Mouse (Mus musculus) forebrain, postnatal 0 days (tissue): ENCODE results near the gene Fbxl2. TPM values are rescaled to one million over a fixed set of nuclear protein-coding genes. Genes with fewer than 3 reads are reported as not detected.
"Not testable (repeated sequence)": the region's sequence is repeated elsewhere in the genome, so short reads cannot be mapped to it uniquely, and the experiment has no call there.

Experiments
- ATAC-seq: fragments of 200-750 bp; cut with Nextera tagmentation; 2 replicates; pipeline ENCODE4 v1.8.0; 2017; ENCODE audit warnings: mild to moderate bottlenecking, moderate library complexity
- DNase-seq: peaks from one replicate; pipeline ENCODE4 v3.0.0-alpha.2; 2015
- H3K27ac ChIP-seq: fragments of 300-500 bp; sonication (generic); 2 replicates; pipeline ENCODE4 v1.5.1; 2014; ENCODE audit warnings: low read depth, mild to moderate bottlenecking, antibody characterized with exemption, low read length, moderate library complexity, mixed read lengths
- H3K27me3 ChIP-seq: fragments of 300-500 bp; sonication (generic); 2 replicates; pipeline ENCODE4 v1.6.1; 2014; ENCODE audit warnings: mild to moderate bottlenecking, low read length, mixed read lengths; ENCODE audit not compliant: insufficient read depth
- H3K36me3 ChIP-seq: fragments of 300-500 bp; sonication (generic); 2 replicates; pipeline ENCODE4 v1.6.1; 2014; ENCODE audit warnings: mild to moderate bottlenecking, moderate library complexity; ENCODE audit not compliant: insufficient read depth
- H3K4me1 ChIP-seq: fragments of 300-500 bp; sonication (generic); 2 replicates; pipeline ENCODE4 v1.6.1; 2014; ENCODE audit warnings: antibody characterized with exemption; ENCODE audit not compliant: insufficient read depth
- H3K4me2 ChIP-seq: fragments of 300-500 bp; sonication (generic); 2 replicates; pipeline ENCODE4 v1.6.1; 2014; ENCODE audit warnings: low read depth, mild to moderate bottlenecking, moderate library complexity
- H3K4me3 ChIP-seq: fragments of 300-500 bp; sonication (generic); 2 replicates; pipeline ENCODE4 v1.5.1; 2014; ENCODE audit warnings: low read depth, low read length, mixed read lengths
- H3K9ac ChIP-seq: fragments of 300-500 bp; sonication (generic); 2 replicates; pipeline ENCODE4 v1.6.1; 2014; ENCODE audit warnings: mild to moderate bottlenecking
- H3K9me3 ChIP-seq: fragments of 300-500 bp; sonication (generic); 2 replicates; pipeline ENCODE4 v1.6.1; 2016; ENCODE audit warnings: low read length
- CTCF ChIP-seq: sonication (generic); IDR thresholded peaks from 2 replicates; pipeline ENCODE4 v1.5.1; 2016; ENCODE audit warnings: antibody characterized with exemption, control low read depth, low read depth
- WGBS: fragments of 180-500 bp; shearing (Covaris S2); extraction: QIAGEN DNeasy Blood & Tissue Kit; methylation state at CpG from one replicate; pipeline ENCODE4 v1.1.7; 2014; 5-methylcytosine and 5-hydroxymethylcytosine counted together
- polyA plus RNA-seq: library from polyadenylated mRNA; unstranded; fragments of >200 nt; fragmentation: Nextera tagmentation; extraction: Ambion mirVana; gene quantifications from 2 replicates; pipeline ENCODE4 v1.2.1, GENCODE M21; 2015
- total RNA-seq: library from RNA; depleted of rRNA; stranded (reverse); fragments of >200 nt; gene quantifications from 2 replicates; pipeline ENCODE4 v1.2.3, GENCODE M21; 2014; rRNA removed

The Fbxl2 gene
- total RNA-seq (29.9 and 34.0 TPM in 2 replicates), polyA plus RNA-seq (24.2 and 26.1 TPM in 2 replicates)

GRCm38 (mm10) chr9:114046028-114046427 lies at the start of gene Fbxl2:
Fbxl2 (minus strand) TSS chr9:114046191.
- no peak within 1 kb of the TSS for H3K27ac ChIP-seq
- no peak within 1 kb of the TSS for H3K4me3 ChIP-seq
- no peaks in the 10 kb centered on the region for H3K27me3 ChIP-seq
- no peaks in the 10 kb centered on the region for H3K4me1 ChIP-seq
- TF ChIP-seq CTCF, result no peak
- DNase-seq (no peak), ATAC-seq (no peak)
- 87% methylated on average over 10 of the region's 10 CpGs for WGBS
- no peaks in the 10 kb centered on the region for H3K36me3 ChIP-seq
- no peak within 1 kb of the TSS for H3K9ac ChIP-seq
- H3K9me3 ChIP-seq, result no peaks in the 10 kb centered on the region
- H3K4me2 ChIP-seq, result no peak within 1 kb of the TSS

DNA sequence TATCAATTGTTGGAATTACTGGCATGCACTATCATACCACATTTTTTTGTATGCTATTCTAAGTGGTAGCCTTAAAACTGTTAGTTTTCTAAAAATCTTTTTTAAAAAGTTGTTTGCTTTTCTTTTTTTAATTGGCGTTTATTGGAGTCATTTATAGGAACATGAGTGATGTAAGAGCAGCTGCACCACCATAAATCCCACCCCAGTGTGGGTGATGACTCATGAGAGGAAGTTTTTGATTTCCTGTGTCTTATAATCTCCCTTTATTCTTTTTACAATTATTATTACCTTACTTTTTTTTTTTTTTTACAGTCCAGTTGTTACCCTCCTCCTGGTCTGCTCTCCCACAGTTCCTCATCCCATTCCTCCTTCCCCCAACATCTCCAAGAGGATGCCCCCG lies 48.9 kb upstream of the Fbxl2 start:
- no peak for ATAC-seq
- H3K36me3 ChIP-seq, result no peaks in the 10 kb centered on the region
- 96% methylated on average over 2 of the region's 2 CpGs for WGBS

DNA sequence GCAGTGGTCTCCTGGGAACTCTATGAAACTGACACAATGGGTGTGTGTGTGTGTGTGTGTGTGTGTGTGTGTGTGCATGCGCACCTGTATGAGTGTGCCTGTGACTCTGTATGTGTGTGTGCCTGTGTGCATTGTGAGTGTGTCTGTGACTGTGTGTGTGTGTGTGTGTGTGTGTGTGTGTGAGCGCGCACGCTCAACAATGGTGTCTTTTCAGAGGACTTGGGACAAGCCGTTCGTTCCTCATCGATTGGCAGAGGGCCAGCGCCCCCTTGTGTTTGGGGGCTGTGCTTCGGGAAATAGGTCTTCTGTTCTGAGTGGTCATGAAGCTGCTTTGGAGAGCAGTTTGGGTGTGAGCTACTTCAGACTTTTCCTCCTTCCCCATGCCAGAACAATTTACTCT lies 46.2 kb upstream of the Fbxl2 start:
- not testable (repeated sequence) for H3K4me2 ChIP-seq, H3K36me3 ChIP-seq, H3K27me3 ChIP-seq, H3K9me3 ChIP-seq, H3K4me1 ChIP-seq, H3K4me3 ChIP-seq, H3K27ac ChIP-seq, H3K9ac ChIP-seq
- 6% methylated on average over 9 of the region's 9 CpGs for WGBS
- DNase-seq, result peak; percentile 61
- TF ChIP-seq CTCF, result peak; percentile 39
- peak; percentile 42; the same call in 1 of the 2 replicates for ATAC-seq

More for the DNA sequence above, 48.9 kb upstream of the Fbxl2 start:
- Histone ChIP-seq H3K27ac (no peak overlapping the region), H3K9ac (no peak overlapping the region), H3K27me3 (no peaks in the 10 kb centered on the region), H3K4me1 (no peaks in the 10 kb centered on the region), H3K4me3 (no peak overlapping the region), H3K4me2 (no peak overlapping the region), H3K9me3 (no peaks in the 10 kb centered on the region)
- no peak for DNase-seq
- TF ChIP-seq CTCF, result no peak

DNA sequence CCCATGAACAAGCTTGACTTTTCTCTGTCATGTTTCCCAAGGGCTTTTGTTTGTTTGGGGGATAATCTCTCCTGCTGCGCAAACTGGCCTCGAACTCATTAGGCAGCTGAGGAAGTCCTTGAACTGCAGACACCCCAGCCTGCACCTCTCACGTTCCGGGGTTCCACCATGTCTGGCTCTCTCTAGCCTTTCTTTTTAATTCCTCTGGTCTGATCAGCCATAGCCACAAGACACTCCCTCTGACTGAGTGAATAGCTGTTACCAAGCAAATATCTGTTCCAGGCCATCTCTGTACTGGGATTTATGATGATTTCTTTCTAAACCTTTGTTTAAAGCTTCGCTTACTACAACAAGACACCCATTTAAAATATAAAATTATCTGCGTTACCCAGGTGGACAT lies 42.9 kb upstream of the Fbxl2 start:
- H3K27ac ChIP-seq, H3K4me3 ChIP-seq, ATAC-seq, H3K4me2 ChIP-seq, H3K9me3 ChIP-seq, H3K9ac ChIP-seq, H3K4me1 ChIP-seq, H3K27me3 ChIP-seq, DNase-seq, H3K36me3 ChIP-seq: not testable (repeated sequence)
- 82% methylated on average over 6 of the region's 6 CpGs for WGBS

- no peak for TF ChIP-seq CTCF
- Histone ChIP-seq H3K27ac (no peak overlapping the region), H3K27me3 (no peaks in the 10 kb centered on the region), H3K9me3 (no peaks in the 10 kb centered on the region), H3K4me3 (no peak overlapping the region), H3K36me3 (no peaks in the 10 kb centered on the region), H3K4me2 (no peak overlapping the region), H3K9ac (no peak overlapping the region), H3K4me1 (no peaks in the 10 kb centered on the region)
- no peak for DNase-seq
- no peak for ATAC-seq
- WGBS, result 73% methylated on average over 11 of the region's 11 CpGs
These were observed 41.3 kb upstream of the Fbxl2 start for GRCm38 (mm10) chr9:114087106-114087815.

DNA sequence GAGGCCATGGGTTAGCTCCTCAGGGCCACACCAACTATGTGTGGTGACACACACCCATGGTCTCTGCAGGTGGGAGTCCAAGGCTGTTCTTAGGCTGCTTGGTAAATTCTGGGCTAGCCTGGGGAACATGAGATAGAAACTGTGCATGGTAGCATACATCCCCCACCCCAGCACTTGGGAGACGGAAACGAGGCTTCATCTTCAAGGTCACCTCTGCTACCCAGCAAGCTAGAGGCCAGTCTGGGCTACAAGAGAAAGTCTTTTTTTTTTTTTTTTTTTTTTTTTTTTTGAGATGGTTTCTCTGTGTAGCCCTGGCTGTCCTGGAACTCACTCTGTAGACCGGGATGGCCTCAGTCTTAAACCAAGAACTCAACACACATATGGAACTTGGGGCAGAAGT lies 40.4 kb upstream of the Fbxl2 start:
- DNase-seq (no peak), ATAC-seq (no peak)
- no peaks in the 10 kb centered on the region for H3K36me3 ChIP-seq
- H3K27me3 ChIP-seq, result no peaks in the 10 kb centered on the region
- TF ChIP-seq CTCF, result no peak
- no peaks in the 10 kb centered on the region for H3K4me1 ChIP-seq
- no peak overlapping the region for H3K4me2 ChIP-seq
- no peaks in the 10 kb centered on the region for H3K9me3 ChIP-seq
- no peak overlapping the region for H3K4me3 ChIP-seq
- no peak overlapping the region for H3K27ac ChIP-seq
- WGBS, result 94% methylated on average over 3 of the region's 3 CpGs
- no peak overlapping the region for H3K9ac ChIP-seq

DNA sequence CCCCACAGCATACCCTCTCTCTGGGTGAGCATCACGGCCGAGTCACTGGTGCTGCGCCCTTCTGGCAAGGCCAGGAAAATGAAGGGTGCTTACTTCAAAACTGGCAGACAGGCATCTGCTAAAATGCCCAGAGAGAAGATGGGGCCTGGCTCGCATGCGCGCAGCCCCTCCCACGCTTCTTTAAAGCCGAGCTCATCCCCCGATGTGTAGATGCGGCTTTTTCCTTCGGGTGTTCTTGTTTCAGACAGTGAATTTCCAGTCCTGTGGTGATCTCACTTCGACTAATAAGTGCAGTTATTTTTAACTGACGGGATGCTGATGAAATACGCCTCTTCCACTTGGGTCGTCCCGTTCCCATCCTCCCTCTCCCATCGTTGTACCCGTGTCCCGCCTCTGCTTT lies 27.7 kb upstream of the Fbxl2 start:
- Histone ChIP-seq H3K4me1 (no peaks in the 10 kb centered on the region), H3K4me2 (no peak overlapping the region), H3K4me3 (no peak overlapping the region), H3K27me3 (no peaks in the 10 kb centered on the region), H3K27ac (no peak overlapping the region), H3K9me3 (no peaks in the 10 kb centered on the region), H3K9ac (no peak overlapping the region), H3K36me3 (no peaks in the 10 kb centered on the region)
- ATAC-seq (no peak), DNase-seq (no peak)
- TF ChIP-seq CTCF, result no peak
- WGBS, result 91% methylated on average over 19 of the region's 19 CpGs
